Mouse (Mus musculus) embryonic fibroblast, embryonic 13.5 days (primary cell): Measurements from ENCODE around the gene Efna3.

Experiments
- CTCF ChIP-seq: IDR thresholded peaks from 2 replicates; pipeline ENCODE4 v1.5.1; 2011; ENCODE audit warnings: mild to moderate bottlenecking, control low read depth, low read length, moderate library complexity, borderline replicate concordance; ENCODE audit not compliant: insufficient read depth
- POLR2A ChIP-seq: IDR thresholded peaks from 2 replicates; pipeline ENCODE4 v1.6.1; 2011; ENCODE audit warnings: low read depth, mild to moderate bottlenecking, control low read depth, low read length, moderate library complexity

DNA sequence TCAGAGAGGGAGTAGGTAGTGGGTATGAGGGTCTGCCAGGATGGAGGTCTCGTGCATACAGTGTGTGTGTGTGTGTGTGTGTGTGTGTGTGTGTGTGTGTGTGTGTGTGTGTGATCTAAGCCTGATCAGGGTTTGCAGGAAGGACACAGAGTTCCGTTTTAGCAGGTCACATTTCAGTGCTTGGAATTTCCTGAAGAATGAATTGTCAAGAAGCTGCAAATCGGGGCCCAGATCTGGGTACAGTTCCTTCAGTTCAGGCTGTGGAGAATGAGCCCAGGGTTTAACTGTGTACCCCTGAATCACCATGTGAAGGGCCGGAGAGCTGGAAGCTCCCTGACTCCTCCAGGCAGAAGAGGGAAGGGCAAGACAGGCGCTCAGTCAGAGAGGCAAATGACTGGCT lies 35.5 kb downstream of the Efna3 start:
- TF ChIP-seq CTCF: no peak
- no peak for TF ChIP-seq POLR2A
